Mouse (Mus musculus): ENCODE results near the gene Frmd4a.

Frmd4a gene

GRCm38 (mm10) chr2:4439909-4440308, 422.4 kb downstream of the Frmd4a start:
- no peak for DNase-seq (ENCODE audit: low read depth, low spot score)

DNA sequence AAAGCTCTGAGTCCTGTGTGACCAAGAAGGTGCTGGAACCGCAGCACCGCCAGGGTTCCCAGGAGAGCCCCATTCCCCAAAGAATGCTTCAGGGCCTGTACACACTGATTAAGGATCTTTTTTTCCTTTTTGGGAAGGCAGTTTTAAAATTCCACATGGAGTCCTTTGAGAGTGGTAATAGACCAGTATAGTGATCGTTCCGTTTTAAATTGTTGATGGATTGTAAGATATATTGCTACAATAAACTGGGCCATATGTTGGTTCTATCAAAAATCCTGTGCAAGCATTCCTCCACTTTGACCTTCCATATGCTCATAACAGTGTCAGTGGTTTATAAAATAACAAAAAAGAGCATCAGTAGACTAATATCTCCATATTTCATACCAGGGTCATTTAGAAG, 424.3 kb downstream of the Frmd4a start:
- no peak for DNase-seq (ENCODE audit: low read depth, low spot score)

DNA sequence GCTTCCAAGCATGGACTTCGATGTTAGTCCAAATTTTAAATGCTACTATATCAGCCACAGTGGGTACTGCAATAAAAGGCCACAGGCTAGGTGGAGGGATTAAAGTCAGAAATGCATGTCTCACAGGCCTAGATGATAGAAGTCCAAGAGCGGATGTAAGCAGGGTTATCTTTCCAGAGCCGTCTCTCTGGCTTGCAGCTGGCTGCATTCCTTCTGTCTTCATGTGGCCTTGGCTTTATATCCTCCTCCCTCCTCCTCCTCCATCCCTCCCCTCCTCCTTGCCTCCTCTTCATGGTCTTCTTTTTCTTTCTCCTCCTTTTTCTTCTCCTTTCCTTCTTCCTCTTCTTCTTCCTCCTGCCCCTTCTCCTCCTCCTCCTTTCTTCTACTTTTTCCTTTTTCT, 427.2 kb downstream of the Frmd4a start:
- no peak for DNase-seq (ENCODE audit: low read depth, low spot score)

- peak; percentile 86 for DNase-seq (ENCODE audit: low read depth, low spot score)
Measured at GRCm38 (mm10) chr2:4445629-4446400, 428.3 kb downstream of the Frmd4a start.

GRCm38 (mm10) chr2:4449860-4450480, 432.5 kb downstream of the Frmd4a start:
- DNase-seq (ENCODE audit: low read depth, low spot score): peak; percentile 42

GRCm38 (mm10) chr2:4452590-4453400, 435.3 kb downstream of the Frmd4a start:
- DNase-seq (ENCODE audit: low read depth, low spot score): peak; percentile 22

- no peak for DNase-seq (ENCODE audit: low read depth, low spot score)
Measured at GRCm38 (mm10) chr2:4455097-4456025, 437.8 kb downstream of the Frmd4a start.

DNA sequence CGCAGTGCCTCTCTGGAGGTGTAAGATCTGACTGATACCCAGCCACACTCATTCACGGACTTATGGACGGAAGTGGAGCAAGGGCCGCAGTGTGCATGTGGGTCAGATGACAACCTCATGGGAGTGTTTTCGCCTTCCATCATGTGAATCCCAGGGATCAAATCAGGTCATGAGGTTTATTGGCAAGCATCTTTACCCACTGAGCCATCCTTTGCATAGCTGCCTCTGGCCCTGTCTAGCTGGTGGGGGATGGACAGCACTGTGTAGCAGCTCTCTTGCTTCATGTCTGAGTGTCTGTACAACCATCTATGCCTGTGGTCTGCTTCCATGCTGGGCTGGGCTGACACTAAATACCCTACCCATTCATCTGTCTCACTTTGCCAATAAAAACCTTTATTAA, 443.4 kb downstream of the Frmd4a start:
- no peak for DNase-seq (ENCODE audit: low read depth, low spot score)

DNA sequence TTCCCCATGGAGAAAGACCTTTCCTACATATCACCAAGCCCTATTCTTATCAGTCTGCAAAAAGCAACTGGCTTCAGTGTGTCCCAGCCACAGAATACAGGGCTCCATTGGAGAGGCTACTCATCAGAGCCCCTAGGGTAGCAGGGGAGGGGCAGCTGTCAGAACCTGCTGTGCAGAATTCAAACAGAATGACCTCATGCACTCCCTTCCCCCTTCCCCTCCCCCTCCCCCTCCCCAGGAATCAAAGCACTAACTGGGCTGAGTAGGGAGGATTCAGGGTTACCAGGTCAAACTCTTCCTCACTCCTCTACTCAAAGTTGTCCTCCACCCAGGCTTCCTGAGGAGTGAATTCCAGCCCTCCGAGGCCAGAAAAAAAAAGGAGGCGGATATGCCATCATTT, 444.0 kb downstream of the Frmd4a start:
- no peak for DNase-seq (ENCODE audit: low read depth, low spot score)

DNA sequence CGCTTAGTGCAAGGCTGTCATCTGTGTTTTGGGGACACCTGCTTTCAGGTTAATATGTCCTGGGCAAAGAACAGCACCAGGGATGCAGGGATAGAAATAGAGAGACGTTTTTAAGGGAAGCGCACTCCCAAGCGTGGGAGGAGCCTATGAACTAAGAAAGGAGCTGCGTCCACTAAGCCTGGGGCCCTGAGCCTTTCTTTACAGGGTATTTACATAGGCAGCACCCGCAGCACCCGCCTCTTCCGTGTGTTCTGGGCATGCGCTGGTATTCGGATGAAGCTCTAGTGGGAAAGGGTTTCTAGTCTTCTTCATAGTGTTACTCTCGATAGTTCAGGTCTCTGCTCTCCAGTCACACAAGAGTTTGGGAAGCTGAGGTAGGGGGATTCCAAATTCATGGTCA, 445.0 kb downstream of the Frmd4a start:
- no peak for DNase-seq (ENCODE audit: low read depth, low spot score)

DNA sequence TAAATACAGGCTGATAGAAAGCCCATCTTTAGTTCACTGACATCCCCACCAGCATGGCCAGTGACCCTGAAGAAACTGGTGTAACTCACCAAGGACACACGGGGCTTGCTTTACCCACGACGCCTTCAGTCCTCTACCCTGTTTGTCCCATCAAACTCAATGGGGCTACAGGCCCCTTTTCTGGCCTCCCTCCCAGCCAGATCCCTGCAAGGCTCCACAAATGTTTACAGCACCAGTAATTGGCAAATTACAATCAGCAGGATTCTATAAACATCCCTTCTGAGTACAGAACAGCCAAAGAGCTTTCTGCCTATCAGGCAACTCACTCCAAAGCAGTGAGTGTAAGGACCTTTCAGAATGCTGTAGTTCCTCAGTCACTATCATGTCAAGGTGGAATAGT, 448.6 kb downstream of the Frmd4a start:
- no peak for DNase-seq (ENCODE audit: low read depth, low spot score)

GRCm38 (mm10) chr2:4467314-4467713, 449.8 kb downstream of the Frmd4a start:
- DNase-seq (ENCODE audit: low read depth, low spot score): no peak

GRCm38 (mm10) chr2:4472760-4473480, 455.4 kb downstream of the Frmd4a start:
- DNase-seq (ENCODE audit: low read depth, low spot score): peak; percentile 51

DNA sequence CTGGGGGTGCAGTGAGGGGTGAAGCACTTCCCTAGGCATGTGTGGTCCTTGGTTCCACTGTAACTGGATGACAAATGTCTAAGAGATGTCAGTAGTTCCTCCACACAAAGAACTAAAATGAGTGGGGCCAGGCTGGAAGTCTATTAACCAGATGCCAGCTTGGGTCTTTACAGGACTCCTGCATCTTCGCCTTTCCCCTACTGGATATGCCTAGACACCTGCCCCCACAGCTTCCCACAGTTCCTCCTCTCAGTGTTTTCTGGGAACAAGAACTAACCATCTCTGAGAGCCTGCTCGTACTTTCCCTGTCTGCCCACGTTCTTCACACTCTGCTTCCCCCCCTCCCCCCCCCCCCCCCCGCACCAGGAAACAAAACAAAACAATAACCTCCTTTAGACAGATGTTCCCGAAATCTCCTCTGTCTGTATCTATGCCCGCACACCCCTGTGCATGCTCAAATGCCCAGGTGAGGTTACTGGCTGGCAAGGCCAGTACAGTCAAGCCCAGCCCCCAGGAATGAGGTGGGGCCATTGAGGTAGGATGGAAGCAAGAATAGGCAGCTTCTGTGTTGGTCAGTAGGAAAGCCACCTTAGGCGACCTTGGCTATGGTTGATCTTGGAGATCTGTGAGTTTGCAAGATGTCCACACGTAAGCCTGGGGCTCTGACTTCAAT, 456.5 kb downstream of the Frmd4a start:
- peak; percentile 56 for DNase-seq (ENCODE audit: low read depth, low spot score)

DNA sequence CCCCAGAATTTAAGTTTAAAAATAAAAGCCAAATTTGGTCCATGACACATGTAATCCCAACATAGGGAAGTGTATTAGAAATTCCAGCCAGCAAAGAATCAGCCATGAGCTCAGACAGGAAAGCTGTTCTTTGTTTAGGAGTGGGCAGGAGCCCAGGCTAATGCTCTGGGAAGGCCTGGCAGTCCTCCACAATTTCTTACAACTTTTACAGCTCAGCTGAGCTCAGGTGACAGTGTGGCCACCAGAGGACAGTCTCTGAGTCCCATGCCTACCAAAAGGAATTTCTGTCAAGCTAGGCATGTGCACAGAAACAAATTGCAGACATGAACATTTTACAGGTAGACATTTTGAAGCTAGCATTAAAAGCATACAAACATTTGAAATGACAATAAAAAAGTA, 457.0 kb downstream of the Frmd4a start:
- DNase-seq (ENCODE audit: low read depth, low spot score): no peak

- DNase-seq (ENCODE audit: low read depth, low spot score): no peak
Measured at GRCm38 (mm10) chr2:4475991-4476390, 458.5 kb downstream of the Frmd4a start.

GRCm38 (mm10) chr2:4476608-4477007, 459.1 kb downstream of the Frmd4a start:
- DNase-seq (ENCODE audit: low read depth, low spot score): no peak

GRCm38 (mm10) chr2:4477311-4477710, 459.8 kb downstream of the Frmd4a start:
- DNase-seq (ENCODE audit: low read depth, low spot score): no peak

GRCm38 (mm10) chr2:4480180-4480579, 462.7 kb downstream of the Frmd4a start:
- DNase-seq (ENCODE audit: low read depth, low spot score): no peak

DNA sequence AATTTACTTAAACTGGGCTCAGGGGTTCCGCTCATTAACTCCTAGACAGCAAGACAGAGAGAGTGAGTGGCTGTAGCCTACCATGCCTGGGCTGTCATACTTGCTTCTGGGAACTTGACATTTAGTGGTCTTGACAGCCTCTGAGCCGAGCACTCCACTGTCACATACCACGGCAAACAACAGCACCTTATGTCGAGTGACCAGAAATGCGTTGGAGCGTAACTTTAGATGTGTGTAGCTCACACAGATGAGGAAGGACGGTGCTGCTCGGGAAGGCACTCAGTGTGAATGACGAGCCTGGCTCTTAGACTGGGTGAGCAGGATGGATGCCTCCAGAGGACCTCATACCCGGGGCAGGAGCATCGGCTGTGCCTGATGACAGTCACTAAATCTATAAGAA, 463.6 kb downstream of the Frmd4a start:
- no peak for DNase-seq (ENCODE audit: low read depth, low spot score)
